Mouse (Mus musculus) heart, postnatal 0 days (tissue): ENCODE measurements around the gene Tmem274.
"Not testable (repeated sequence)": the region's sequence is repeated elsewhere in the genome, so short reads cannot be mapped to it uniquely, and the experiment has no call there.

Experiments used
- CTCF ChIP-seq: IDR thresholded peaks from 2 replicates; pipeline ENCODE4 v1.5.1; 2016; ENCODE audit warnings: antibody characterized with exemption, control low read depth, low read depth
- EP300 ChIP-seq: IDR thresholded peaks from 2 replicates; pipeline ENCODE4 v1.6.1; 2016; ENCODE audit warnings: antibody characterized with exemption, low read depth

DNA sequence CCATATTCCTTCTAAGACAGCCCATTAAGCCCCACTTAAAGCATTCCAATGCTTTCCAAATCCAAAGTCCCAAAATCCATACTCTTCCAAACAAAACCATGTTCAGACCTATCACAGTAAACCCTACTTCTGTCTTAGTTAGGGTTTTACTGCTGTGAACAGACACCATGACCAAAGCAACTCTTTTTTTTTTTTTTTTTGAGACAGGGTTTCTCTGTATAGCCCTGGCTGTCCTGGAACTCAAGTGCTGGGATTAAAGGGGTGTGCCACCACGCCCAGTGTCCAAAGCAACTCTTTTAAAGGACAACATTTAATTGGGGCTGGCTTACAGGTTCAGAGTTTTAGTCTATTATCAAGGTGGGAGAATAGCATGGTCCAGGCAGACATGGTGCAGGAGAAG lies 45.3 kb upstream of the Tmem274 start:
- TF ChIP-seq CTCF, EP300: not testable (repeated sequence)
